Mouse (Mus musculus): ENCODE results near the gene Slc25a29.

The Slc25a29 gene

DNA sequence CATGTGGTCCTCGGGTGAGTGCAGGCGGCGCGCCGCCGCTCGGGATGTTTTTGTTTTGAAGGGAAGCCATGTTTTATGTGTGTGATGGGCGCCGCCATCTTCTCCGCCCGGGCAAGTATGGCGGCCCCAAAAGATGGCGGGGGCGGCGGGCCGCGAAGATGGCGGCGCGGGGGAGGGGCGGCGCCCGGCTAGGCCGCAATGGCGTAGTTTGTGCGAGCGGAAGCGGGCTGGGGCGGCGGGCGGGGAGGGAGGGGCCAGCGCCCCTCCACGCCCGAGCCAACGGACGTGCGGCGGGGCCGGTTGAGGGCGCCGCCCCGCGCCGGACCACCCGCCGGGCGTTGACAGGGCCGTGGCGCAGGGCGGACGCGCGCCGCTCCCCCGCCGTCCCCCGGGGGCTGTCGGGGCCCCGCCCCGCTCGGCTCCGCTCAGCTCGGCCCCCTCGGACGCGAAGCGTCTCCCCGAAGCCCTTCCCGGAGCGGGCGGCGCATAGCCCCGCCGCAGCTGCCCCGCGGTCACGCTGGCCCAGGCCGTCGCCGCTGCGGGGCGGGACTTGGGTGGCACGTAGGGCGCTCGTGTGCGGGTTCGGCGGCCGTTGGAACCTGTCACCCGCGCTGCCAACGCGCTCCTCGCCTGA lies 41.5 kb downstream of the Slc25a29 start:
- DNase-seq, result peak; percentile 78 to 85

DNA sequence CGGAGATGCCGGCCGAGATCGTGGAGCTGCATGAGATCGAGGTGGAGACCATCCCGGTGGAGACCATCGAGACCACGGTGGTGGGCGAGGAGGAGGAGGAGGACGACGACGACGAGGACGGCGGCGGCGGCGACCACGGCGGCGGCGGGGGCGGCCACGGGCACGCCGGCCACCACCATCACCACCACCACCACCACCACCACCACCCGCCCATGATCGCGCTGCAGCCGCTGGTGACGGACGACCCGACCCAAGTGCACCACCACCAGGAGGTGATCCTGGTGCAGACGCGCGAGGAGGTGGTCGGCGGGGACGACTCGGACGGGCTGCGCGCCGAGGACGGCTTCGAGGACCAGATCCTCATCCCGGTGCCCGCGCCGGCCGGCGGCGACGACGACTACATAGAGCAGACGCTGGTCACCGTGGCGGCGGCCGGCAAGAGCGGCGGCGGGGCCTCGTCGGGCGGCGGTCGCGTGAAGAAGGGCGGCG lies 42.2 kb downstream of the Slc25a29 start:
- peak; percentile 36 to 43 for DNase-seq

DNA sequence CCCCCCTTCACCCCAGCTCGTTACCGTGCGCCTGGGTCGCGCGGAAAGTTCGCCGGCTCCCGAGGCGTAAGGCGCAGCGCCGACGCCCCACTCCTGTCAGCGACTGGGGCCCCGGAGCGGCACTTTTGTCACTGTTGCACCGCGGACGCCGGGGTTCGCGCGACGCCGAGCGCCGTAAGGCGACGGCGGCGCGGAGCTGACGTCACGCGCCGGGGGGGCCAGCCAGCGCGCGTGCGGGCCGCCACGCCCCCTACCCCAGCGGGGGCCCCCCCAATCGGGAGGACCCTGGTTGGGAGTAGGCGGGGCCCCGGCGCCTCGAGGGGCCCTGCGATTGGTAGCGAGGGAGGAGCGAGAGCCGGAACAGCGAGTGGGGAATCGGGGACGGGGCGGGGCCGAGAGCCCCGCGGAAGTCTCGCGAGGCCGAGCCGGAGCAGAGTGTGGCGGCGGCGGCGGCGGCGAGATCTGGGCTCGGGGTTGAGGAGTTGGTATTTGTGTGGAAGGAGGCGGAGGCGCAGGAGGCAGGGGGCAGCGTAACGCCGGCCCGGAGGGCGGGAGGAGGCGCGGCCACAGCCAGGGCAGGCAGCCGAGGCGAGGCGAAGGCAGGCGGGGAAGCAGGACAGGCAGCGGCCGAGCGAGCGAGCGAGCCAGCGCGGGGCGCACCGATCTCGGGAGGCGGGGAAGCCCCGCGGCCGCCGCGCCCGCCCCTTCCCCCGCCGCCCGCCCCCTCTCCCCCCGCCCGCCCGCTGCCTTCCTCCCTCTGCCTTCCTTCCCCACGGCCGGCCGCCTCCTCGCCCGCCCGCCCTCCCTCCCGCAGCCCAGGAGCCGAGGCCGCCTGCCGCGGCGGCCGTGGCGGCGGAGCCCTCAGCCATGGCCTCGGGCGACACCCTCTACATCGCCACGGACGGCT lies 42.9 kb downstream of the Slc25a29 start, which contains the start of gene Yy1:
Yy1 (plus strand) TSS at position 428 of the 907 bp plus-strand sequence.
- peak; percentile 93 to 99 for DNase-seq

DNA sequence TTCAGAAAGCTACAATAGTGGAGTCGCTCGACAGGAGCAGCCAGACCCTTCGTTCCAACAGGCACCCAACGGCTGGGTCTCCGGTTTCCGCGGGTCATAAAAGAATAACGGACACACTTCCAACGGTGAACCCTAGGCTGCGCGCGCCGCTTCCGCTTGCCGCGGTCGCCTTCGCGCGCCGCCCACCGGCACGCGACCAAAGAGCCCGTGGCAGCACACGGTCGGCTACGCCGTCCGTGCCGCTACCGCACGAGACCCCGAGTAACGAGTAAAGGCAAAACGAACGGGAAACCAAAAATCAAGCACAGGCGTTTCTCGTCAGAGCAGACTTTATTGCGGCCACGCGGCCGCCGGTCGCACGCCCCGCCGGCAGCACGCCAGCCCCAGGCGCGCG lies 43.5 kb downstream of the Slc25a29 start:
- DNase-seq, result peak; percentile 80 to 83

DNA sequence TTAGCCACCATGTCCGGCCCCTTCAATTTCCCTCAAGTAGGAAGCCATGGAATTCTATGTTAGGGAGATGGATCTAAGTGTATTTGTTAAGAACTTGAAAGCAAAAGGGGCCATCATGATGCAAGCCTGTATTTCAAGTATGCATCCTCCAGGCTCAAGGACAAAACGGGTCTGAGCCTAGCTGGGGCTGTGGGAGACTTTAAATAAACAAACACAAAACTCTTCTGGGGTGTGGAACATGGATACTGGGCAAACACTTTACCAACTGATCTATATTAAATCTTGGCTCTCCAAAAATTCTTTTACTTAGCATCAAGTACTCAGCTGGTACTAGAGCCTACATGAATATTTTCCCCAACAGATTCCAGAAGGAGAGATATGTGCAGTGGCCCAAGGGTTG lies 48.4 kb downstream of the Slc25a29 start:
- DNase-seq, result no peak

DNA sequence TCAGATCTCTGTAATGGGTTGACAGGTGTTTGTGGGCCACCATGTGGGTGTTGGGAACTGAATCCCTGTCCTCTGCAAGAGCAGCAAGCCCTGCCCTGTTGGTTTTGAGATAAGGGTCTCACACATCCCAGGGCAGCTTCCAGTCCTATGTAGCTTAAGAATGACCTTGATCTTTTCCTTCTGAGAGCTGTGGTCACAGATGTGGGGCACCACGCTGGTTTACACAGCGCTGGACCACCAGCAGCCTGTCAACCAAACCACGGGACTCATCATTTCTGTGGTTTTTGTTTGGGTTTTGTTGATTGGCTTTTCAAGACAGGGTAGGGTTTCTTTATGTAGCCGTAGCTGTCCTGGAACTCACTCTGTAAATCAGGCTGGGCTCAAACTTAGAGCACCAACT lies 50.5 kb downstream of the Slc25a29 start:
- no peak for DNase-seq

DNA sequence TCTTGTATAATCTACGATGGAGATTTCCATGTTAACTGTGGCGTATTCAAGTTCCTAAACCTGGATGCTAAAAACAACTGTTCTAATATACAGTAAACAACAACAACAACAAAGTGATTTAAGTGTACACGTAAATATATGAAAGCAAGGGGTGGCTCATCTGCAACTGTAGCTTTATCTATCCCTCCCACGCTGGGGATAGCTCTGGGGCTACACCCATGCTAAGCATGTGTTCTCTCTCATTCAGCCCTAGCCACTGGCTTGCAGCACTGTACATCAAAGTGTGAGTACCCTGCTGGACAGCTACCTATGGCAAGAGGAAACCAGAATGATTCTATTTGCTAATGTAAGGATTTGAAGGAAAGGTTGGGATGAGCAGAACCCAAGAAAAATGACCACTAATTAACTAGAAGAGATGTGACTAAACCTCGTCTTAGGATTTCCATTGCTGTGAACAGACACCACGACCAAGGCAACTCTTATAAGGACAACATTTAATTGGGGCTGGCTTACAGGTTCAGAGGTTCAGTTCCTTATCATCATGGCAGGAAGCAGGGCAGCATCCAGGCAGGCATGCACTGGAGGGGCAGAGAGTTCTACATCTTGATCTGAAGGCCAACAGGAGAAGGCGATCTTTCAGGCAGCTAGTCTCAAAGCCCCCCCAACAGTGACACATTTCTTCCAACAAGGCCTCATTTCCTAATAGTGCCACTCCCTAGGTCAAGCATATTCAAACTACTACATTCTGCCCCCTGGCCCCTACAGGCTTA lies 55.4 kb downstream of the Slc25a29 start:
- DNase-seq, result no peak

All from cerebellum, postnatal 36 days (tissue).